Mouse (Mus musculus): ENCODE data around the gene Plin5. TPM values are rescaled to one million over a fixed set of nuclear protein-coding genes. Genes with fewer than 3 reads are reported as not detected.

Gene Plin5
- total and polyA plus RNA-seq, 2 experiments from 2014 or later = 4.3 to 4.8 TPM

DNA sequence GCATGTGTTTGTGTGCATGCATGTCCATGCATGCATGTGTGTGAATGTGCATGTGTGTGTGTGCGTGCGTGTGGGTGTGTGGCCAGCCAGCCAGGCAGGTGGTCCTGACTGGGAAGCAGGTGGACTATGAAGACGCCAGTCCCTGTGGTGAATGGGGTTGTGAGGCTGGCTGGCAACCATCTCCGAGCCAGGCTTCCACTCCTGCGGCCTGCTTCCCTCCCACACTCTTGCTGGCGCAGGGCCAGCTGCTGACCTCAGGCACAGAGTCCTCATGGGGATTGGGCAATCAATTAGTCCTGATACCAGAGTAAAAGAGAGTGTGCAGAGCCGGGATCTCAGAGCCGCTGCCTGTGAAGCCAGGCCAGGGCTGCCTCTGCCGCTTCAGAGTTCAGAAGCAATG lies 36.2 kb upstream of the Plin5 start:
- WGBS = 25% methylated on average over 9 of the region's 9 CpGs
- H3K27ac ChIP-seq (ENCODE audit: low read depth, low read length) = no peak overlapping the region
- peaks cover 11% of the 10 kb centered on the region; the same call in 1 of the 2 replicates for H3K4me1 ChIP-seq (ENCODE audit: insufficient read depth, low read length)
- H3K9me3 ChIP-seq (ENCODE audit: low read length) = no peaks in the 10 kb centered on the region
- no peaks in the 10 kb centered on the region for H3K36me3 ChIP-seq (ENCODE audit: insufficient read depth, low read length)
- 0 out of 2 replicates have a peak, but pooled peaks cover 19% of the 10 kb centered on the region for H3K27me3 ChIP-seq (ENCODE audit: insufficient read depth, low read length)
- TF ChIP-seq CTCF (IDR thresholded peaks at IDR 0.05) = no peak
- ATAC-seq (ENCODE audit: low FRiP score) (no peak), DNase-seq (ENCODE audit: low spot score) (peak; percentile 80)
- no peak overlapping the region for H3K4me2 ChIP-seq (ENCODE audit: low read depth, low read length, poor library complexity, severe bottlenecking)
- H3K9ac ChIP-seq (replicated peaks; ENCODE audit: low read length, poor library complexity, severe bottlenecking) = no peak overlapping the region
- no peak overlapping the region for H3K4me3 ChIP-seq (ENCODE audit: low read depth, low read length)

DNA sequence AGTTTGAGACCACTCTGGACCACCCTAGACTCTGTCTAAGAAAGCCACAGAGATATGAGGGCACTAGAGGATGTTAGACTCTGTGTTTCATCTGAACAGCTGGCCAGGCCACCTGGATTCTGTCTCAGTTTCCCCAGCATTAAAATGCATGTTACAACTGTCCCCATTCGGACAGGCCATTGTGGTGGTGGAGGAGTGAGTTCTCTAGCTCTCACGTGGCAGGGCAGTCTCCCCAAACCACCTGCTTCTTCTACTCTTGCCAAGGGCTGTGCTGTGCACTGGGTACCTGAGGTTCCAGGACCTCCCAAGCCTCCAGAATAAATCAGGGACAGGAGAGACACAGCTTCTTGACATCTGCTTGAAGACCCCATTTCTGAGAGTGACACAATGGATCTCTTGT lies 32.5 kb upstream of the Plin5 start:
- H3K27me3 ChIP-seq (ENCODE audit: insufficient read depth, low read length) = 0 out of 2 replicates have a peak, but pooled peaks cover 7% of the 10 kb centered on the region
- no peak overlapping the region for H3K4me3 ChIP-seq (ENCODE audit: low read depth, low read length)
- no peak overlapping the region for H3K27ac ChIP-seq (ENCODE audit: low read depth, low read length)
- H3K36me3 ChIP-seq (ENCODE audit: insufficient read depth, low read length) = no peaks in the 10 kb centered on the region
- H3K4me1 ChIP-seq (ENCODE audit: insufficient read depth, low read length) = peaks cover 12% of the 10 kb centered on the region; the same call in 1 of the 2 replicates
- H3K4me2 ChIP-seq (ENCODE audit: low read depth, low read length, poor library complexity, severe bottlenecking) = no peak overlapping the region
- no peak for DNase-seq (ENCODE audit: low spot score)
- 53% methylated on average over 2 of the region's 2 CpGs for WGBS
- ATAC-seq (ENCODE audit: low FRiP score) = no peak
- H3K9ac ChIP-seq (replicated peaks; ENCODE audit: low read length, poor library complexity, severe bottlenecking) = no peak overlapping the region
- no peaks in the 10 kb centered on the region for H3K9me3 ChIP-seq (ENCODE audit: low read length)
- no peak for TF ChIP-seq CTCF (IDR thresholded peaks at IDR 0.05)

DNA sequence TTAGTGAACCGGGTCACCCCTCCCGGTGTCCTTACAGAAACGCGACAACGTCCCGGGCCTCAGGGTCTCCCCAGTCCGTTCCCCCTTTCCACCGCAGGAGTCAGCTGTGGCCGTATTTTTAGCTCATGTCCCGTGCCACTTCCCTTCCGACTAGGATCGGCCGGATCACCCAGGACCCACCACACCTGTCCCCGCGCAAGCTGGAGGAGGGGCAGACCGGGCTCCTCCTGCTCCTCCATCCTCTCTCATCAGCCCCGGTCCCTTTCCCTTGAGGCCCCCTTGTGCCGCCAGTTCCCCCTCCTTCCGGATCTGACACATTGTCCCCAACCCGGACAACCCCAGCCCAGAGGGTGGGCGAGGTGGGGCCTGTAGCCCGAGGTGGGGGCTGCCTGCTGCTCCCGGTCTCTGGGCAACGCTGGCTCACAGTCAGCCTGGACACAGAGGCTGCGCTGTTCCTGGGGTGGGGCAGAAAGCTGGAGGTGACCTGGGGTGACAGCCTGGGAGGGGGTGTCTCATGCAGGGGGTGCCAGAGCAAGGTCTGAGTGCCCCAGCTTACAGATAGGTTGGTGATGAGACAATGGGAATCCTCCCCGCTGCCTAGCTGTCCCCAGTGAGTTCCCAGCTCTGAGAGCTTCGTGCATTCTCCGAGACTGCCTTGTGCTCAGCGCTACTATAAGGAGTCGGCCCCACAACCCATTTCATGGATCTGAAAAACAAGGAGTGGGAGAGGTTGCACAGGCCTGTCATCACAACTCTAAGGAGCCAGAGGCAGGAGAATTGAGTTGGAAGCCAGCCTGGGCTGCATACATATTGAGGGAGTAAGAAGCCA lies 31.6 kb upstream of the Plin5 start:
- Histone ChIP-seq H3K4me3 (ENCODE audit: low read depth, low read length) (peak overlapping the region; percentile 37), H3K4me2 (ENCODE audit: low read depth, low read length, poor library complexity, severe bottlenecking) (peak overlapping the region; percentile 86), H3K27me3 (ENCODE audit: insufficient read depth, low read length) (0 out of 2 replicates have a peak, but pooled peaks cover 7% of the 10 kb centered on the region), H3K27ac (ENCODE audit: low read depth, low read length) (no peak overlapping the region), H3K4me1 (ENCODE audit: insufficient read depth, low read length) (peaks cover 12% of the 10 kb centered on the region; the same call in 1 of the 2 replicates), H3K9ac (replicated peaks; ENCODE audit: low read length, poor library complexity, severe bottlenecking) (peak overlapping the region; percentile 70), H3K9me3 (ENCODE audit: low read length) (no peaks in the 10 kb centered on the region), H3K36me3 (ENCODE audit: insufficient read depth, low read length) (no peaks in the 10 kb centered on the region)
- ATAC-seq (ENCODE audit: low FRiP score) (peak; percentile 47), DNase-seq (ENCODE audit: low spot score) (no peak)
- TF ChIP-seq CTCF (IDR thresholded peaks at IDR 0.05) = no peak
- WGBS = 1% methylated on average over 30 of the region's 30 CpGs

DNA sequence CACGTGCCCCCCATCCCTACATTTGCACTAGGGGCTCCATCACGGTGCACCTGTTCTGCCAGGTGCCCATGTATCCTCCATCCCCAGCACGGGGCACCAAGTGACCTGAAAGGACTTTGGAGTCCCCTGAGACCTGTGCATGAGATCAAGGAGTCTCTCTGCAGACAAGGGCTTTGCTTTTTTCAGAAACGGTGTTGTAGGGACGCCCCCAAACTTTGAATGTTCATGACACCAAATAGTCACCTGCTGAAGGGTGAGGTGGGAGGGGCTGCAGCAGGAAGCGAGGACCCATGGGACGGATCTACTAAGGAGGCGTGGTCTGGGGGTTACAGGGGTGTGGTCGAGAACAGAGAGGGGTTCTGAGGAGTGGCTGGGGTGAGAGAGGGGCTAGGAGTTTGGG lies 30.9 kb upstream of the Plin5 start:
- Histone ChIP-seq H3K4me2 (ENCODE audit: low read depth, low read length, poor library complexity, severe bottlenecking) (peak overlapping the region; percentile 86), H3K27ac (ENCODE audit: low read depth, low read length) (no peak overlapping the region), H3K4me3 (ENCODE audit: low read depth, low read length) (peak overlapping the region; percentile 37), H3K36me3 (ENCODE audit: insufficient read depth, low read length) (no peaks in the 10 kb centered on the region), H3K4me1 (ENCODE audit: insufficient read depth, low read length) (peaks cover 12% of the 10 kb centered on the region; the same call in 1 of the 2 replicates), H3K9ac (replicated peaks; ENCODE audit: low read length, poor library complexity, severe bottlenecking) (peak overlapping the region; percentile 70), H3K9me3 (ENCODE audit: low read length) (no peaks in the 10 kb centered on the region), H3K27me3 (ENCODE audit: insufficient read depth, low read length) (0 out of 2 replicates have a peak, but pooled peaks cover 7% of the 10 kb centered on the region)
- 0 out of 2 replicates have a peak, but pooled peaks have one; percentile 4 for ATAC-seq (ENCODE audit: low FRiP score)
- no peak for DNase-seq (ENCODE audit: low spot score)
- no peak for TF ChIP-seq CTCF (IDR thresholded peaks at IDR 0.05)
- 22% methylated on average over 9 of the region's 9 CpGs for WGBS

DNA sequence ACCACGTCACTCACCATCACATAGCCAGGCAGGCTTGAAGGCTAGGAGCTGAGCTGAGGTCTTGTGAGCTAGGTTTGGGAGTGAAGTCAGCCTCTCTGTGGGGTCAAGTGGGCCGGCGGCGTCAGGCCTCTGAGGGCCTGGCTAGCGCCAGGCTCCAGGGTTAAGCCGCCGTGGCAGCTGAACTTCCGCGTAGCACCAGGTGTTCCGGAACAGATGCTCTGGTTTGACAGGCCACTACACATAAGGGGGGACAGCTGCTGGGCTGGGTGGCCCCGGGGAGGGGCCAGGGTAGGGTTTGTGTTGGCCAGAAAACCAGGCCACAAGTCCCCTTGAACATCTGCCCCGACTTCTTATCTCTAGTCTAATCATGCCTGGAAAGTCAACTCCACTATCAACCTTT lies 30.0 kb upstream of the Plin5 start:
- no peak overlapping the region for H3K4me3 ChIP-seq (ENCODE audit: low read depth, low read length)
- DNase-seq (ENCODE audit: low spot score) (no peak), ATAC-seq (ENCODE audit: low FRiP score) (no peak)
- no peaks in the 10 kb centered on the region for H3K9me3 ChIP-seq (ENCODE audit: low read length)
- no peak overlapping the region for H3K27ac ChIP-seq (ENCODE audit: low read depth, low read length)
- H3K36me3 ChIP-seq (ENCODE audit: insufficient read depth, low read length) = no peaks in the 10 kb centered on the region
- H3K4me2 ChIP-seq (ENCODE audit: low read depth, low read length, poor library complexity, severe bottlenecking) = no peak overlapping the region
- H3K9ac ChIP-seq (replicated peaks; ENCODE audit: low read length, poor library complexity, severe bottlenecking) = no peak overlapping the region
- TF ChIP-seq CTCF (IDR thresholded peaks at IDR 0.05) = no peak
- 0 out of 2 replicates have a peak, but pooled peaks cover 7% of the 10 kb centered on the region for H3K27me3 ChIP-seq (ENCODE audit: insufficient read depth, low read length)
- 60% methylated on average over 12 of the region's 12 CpGs for WGBS
- H3K4me1 ChIP-seq (ENCODE audit: insufficient read depth, low read length) = peaks cover 12% of the 10 kb centered on the region; the same call in 1 of the 2 replicates

DNA sequence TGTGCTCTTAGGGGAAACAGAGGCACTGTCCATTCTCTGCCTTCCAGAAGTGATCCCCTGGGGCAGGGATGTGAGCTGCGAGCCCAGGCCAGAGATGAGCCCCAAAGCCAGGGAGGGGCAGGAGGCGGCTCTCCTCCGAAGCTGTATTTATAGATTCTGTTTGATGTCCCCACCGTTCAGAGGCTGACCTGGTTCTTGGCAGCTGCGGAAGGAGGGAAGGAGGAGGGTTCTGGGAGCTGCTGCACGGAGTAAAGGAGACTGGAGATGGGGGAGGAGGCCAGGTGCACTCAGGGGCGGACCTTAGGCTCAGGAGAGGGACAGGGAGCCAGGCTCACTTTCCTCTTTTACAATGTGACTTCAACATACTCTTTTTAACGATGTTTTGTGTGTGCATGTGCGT lies 28.7 kb upstream of the Plin5 start:
- 22% methylated on average over 9 of the region's 9 CpGs for WGBS
- Histone ChIP-seq H3K9ac (replicated peaks; ENCODE audit: low read length, poor library complexity, severe bottlenecking) (no peak overlapping the region), H3K36me3 (ENCODE audit: insufficient read depth, low read length) (no peaks in the 10 kb centered on the region), H3K27ac (ENCODE audit: low read depth, low read length) (no peak overlapping the region), H3K4me3 (ENCODE audit: low read depth, low read length) (no peak overlapping the region), H3K27me3 (ENCODE audit: insufficient read depth, low read length) (0 out of 2 replicates have a peak, but pooled peaks cover 7% of the 10 kb centered on the region), H3K9me3 (ENCODE audit: low read length) (no peaks in the 10 kb centered on the region), H3K4me2 (ENCODE audit: low read depth, low read length, poor library complexity, severe bottlenecking) (no peak overlapping the region), H3K4me1 (ENCODE audit: insufficient read depth, low read length) (peaks cover 19% of the 10 kb centered on the region; the same call in 1 of the 2 replicates)
- DNase-seq (ENCODE audit: low spot score) = no peak
- no peak for TF ChIP-seq CTCF (IDR thresholded peaks at IDR 0.05)
- ATAC-seq (ENCODE audit: low FRiP score) = no peak
